In genomic region chr11:21219851-21220587, GRCm38 (mm10) we compare ENCODE assay signal across 18 mouse cellular contexts.
"Had no signal": no experiment of that assay in that cellular context is flagged by ENCODE, and none has a peak within 500 bp of the region (broad histone marks: within the 10 kb centered on the region; RNA-seq: fewer than 3 reads in every experiment).

No protein-coding gene starts in this region.

- DNase-seq: kidney, adult 18-20 months; kidney, adult 9 months; kidney, postnatal 36 days; layer of hippocampus, postnatal 36 days; liver, embryonic 13.5 days; lung, postnatal 14 days; lung, postnatal 4 days; midbrain, embryonic 14.5 days; right cerebral cortex, adult 18-20 months; right cerebral cortex, postnatal 14 days; right cerebral cortex, postnatal 4 days; thymus, postnatal 25 days had no signal

- H3K27me3 ChIP-seq: liver, embryonic 13.5 days; lung, embryonic 15.5 days had no signal

- H3K27ac ChIP-seq: kidney, postnatal 0 days; left cerebral cortex, adult 2 months; liver, embryonic 13.5 days; lung, embryonic 15.5 days; stomach, postnatal 0 days had no signal

- H3K9me3 ChIP-seq: liver, embryonic 13.5 days; lung, embryonic 15.5 days had no signal

- ATAC-seq: intestine, embryonic 16.5 days had no signal

- H3K4me2 ChIP-seq: liver, embryonic 13.5 days; lung, embryonic 15.5 days; midbrain, embryonic 11.5 days had no signal

- H3K36me3 ChIP-seq: liver, embryonic 13.5 days; lung, embryonic 15.5 days had no signal

- H3K4me3 ChIP-seq: left cerebral cortex, adult 2 months; liver, embryonic 13.5 days; lung, embryonic 15.5 days had no signal

- H3K9ac ChIP-seq: liver, embryonic 13.5 days; lung, embryonic 15.5 days had no signal
